Mouse (Mus musculus) B cell, adult (primary cell): ENCODE results near the gene Gm21876. TPM values are rescaled to one million over a fixed set of nuclear protein-coding genes. Genes with fewer than 3 reads are reported as not detected.

Experiments used
- total RNA-seq: library from RNA; stranded (reverse); gene quantifications from 4 replicates; pipeline ENCODE4 v1.2.4, GENCODE M21; 2023; ENCODE audit not compliant: inconsistent age

Gm21876 gene
- total RNA-seq, result not detected in 4 replicates

GRCm38 (mm10) chrX:21175553-21175952, at the start of gene Gm21876:
Gm21876 (minus strand) TSS chrX:21175653.

Other genes starting within 250 kb of the Gm21876 start
- 31.5 to 47.2 TPM (median 36.0 TPM) in 4 replicates for gene Cfp, start 244.1 kb downstream of the Gm21876 start, total RNA-seq
- 20.3 to 21.2 TPM (median 21.1 TPM) in 4 replicates for gene Elk1, start 225.0 kb downstream of the Gm21876 start, total RNA-seq
- gene Uxt, start 213.6 kb downstream of the Gm21876 start, total RNA-seq, result 27.0 to 41.9 TPM (median 35.6 TPM) in 4 replicates
- 16.4 to 19.4 TPM (median 17.3 TPM) in 4 replicates for gene Zfp182, start 113.3 kb downstream of the Gm21876 start, total RNA-seq
- gene Spaca5, start 107.2 kb downstream of the Gm21876 start, total RNA-seq, result not detected in 4 replicates
- 0.32 to 0.78 TPM (median 0.48 TPM) in 4 replicates for gene Zfp300, start 86.1 kb downstream of the Gm21876 start, total RNA-seq
- not detected in 4 replicates for gene Ssxa1, start 59.8 kb downstream of the Gm21876 start, total RNA-seq